Mouse (Mus musculus): ENCODE results near the gene Cmss1.
A peak's percentile ranks its signal among the peaks of the same experiment; 100 is the strongest.

The Cmss1 gene

DNA sequence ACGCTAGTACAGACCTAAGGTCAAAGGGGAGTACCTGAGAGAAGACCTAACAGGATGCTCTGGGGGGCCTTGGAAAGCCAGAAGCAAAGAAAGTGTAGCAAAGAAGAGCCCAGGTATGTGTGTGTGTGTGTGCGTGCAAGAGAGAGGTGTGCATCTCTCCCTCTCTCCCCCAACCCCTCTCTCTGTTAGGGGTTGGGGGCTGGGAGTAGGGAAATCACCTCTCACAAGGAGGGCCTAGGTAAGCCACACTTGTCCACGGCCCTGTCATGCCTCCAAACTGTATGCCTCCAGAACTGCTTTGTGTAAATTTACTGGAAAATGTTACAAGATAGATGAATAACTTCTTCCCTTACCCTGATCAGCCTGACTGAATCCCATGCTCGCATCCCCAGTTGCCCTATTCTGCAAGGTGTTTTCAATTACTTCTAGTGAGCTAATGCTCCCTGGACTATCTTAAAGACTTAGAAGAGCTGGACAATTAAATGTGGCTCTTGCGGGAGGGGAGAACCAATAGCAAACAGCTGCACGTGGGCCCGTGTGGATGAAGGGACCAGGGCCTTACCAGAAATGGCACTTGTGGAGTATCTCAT is 231.3 kb downstream of the Cmss1 start:
- no peak for DNase-seq

DNA sequence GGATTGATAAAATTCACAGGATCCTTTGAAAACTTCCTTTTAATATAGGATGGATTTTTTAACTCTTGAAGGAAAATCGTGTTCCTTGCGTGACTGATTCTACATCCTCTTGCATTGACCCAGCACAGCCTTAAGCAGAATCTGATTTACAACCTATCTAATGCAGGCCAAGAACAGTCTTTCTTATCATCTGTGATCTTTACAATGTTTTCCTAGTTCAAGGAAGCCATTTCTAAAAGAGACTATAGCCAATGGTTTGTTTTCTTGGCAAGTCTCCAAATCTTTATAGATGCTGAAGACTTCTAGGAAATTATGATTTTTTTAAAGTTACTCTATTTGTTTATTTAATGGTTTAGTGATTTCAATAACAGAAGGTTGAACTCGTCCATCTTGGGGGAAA is 234.5 kb downstream of the Cmss1 start:
- no peak for DNase-seq

DNA sequence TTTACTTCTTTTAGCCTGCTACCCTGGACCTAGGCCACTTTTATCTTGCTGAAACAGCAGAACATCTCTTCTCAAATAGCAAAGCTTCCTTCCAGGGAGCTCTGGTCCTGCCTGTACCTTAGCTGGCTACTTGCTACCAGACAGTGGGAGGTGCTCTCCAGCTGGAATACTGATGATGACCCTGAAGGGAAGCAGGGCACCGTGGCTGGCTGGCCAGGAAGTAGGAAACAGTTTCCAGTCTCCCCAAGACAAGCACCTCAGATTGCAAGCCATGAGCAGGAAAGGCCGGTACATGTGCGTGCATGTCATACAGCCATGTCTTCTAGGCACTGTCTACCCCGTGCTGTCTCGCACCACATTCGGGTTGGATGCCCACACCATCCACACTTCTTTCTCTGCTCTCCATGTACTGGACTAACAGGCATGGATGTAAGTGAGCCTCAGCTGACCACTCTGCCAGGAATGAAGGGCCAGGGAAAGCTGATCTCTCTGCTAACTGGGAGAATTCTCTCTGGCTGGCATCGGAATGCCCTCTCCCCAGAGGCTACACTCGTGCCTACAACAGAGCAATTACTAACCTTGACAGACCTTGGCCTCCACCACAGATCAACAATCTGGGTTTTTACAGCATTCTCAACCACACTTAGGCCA is 236.7 kb downstream of the Cmss1 start:
- DNase-seq, result no peak

DNA sequence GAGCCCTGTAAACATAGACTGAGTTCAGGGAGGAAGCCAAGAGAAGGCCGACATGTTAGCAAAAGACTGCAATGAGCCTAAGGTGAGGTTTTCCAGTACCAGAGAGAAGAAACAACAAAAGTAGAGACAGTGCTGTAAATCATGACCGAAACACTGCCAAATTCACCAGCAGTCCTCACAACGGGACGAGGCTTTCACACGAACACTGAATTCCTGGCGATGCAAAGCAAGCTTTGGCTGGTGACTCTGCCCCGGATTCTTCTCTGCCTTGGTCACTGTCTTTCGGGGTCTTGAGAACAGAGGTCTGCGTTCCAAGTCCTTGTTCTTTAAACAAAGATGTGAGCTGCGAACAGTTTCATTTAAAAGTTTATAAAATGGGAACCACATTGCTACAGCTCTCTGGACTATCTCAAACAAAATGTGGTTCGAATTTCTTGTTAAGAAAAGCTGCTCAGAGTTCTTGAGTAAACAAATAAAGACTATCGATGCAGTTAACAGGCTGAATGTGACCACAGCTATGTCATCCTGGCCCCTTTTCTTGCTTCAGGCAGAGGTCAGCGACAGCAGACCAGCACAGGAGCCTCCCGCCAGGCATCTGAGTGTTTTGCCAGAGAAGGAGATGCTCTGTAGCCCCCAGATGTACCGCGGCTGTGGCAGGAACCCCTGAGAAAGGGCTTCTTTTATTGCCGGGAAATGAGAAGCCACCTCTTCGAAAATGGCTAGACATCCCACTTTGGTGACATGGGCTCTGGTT is 239.5 kb downstream of the Cmss1 start:
- DNase-seq, result no peak

DNA sequence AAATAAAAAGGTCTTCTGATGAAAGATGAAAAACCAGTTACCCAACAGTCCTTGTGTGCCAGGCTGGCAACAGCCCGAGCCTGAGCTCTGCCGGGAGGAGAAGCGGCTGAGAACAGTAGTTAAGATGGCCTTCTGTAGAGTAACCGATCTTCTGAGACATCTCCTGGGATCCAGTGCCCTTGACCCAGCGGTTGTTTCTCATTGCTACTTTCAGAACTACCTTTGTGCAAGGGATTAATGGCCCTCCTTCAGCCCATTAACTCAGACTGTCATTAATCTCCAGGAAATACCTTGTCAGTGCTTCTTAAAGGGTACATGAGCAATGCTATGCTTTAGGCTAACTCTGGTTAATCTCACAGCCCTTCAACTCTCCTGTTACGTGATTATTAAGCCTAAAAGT is 240.5 kb downstream of the Cmss1 start:
- DNase-seq, result no peak

DNA sequence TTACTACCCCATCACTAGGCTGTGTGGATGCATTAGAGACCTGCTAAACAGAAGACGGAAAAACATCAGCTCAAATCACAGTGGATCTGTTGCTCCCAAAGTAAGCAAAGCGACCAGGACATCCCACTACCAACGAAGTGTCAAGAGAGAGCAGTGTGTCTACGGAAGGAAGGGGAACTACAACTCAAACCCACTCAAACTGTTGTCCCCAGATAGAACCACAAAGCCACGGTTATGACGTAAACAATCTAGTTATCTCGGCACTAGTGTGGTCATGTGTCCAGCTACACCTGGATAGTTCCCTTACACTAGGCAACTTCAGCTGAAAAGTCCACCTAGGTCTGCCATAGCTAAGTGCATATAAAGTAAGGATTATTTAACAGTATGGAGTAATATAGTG is 242.2 kb downstream of the Cmss1 start:
- no peak for DNase-seq

DNA sequence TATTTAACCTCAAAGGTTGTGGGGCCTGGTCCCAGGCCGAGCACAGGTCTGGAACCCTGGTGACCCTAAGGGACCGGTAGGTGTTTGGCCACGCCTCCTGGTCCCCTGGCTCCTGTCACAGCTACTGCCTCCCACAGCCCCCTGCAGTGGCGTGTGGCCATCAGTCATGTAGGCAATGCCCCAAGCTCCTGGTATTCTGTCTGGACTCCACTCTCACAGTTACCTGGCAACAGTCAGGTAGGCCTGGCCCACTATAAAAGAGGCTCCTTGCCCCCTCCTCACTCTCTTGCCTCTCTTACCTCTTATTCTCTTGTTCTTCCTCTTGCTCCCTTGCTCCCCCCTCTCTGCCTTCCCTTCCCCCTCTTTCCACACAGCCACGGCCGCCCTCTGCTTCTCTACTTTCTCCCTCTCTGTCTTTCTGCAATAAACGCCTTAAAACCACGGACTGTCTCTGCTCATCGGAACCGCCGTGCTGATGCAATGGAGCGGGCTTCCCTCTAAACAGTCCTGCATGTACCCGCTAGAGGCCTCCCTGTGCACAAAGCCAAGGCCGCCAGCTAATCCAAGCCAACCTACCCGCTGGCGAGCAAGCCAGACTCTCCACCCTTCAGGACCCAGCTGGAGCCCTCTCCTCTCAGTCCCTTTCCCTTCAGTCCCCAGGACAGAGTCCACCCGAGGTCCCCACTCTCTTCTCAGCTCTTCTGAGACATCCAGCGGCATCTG is 243.8 kb downstream of the Cmss1 start:
- DNase-seq, result peak; percentile 52 to 56

DNA sequence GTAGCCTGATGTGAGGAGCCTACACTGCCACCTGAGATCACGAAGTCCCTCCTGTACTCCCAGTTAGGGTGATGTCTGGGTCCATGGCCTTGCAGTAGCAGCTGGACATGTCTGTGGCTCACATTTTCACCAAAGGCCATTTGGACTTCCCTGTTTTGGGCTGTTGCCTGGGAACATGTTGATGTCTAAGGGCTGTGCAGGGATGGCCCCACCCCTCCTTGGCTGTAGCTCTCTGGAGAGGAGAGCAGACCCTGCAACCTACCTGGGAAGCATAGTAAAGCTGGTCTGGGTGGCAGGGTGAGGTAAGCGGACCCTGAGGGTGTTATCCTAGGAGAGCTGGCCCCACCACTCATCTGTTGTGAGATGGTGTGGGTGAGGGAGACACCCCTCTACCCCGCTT is 245.9 kb downstream of the Cmss1 start:
- no peak for DNase-seq

DNA sequence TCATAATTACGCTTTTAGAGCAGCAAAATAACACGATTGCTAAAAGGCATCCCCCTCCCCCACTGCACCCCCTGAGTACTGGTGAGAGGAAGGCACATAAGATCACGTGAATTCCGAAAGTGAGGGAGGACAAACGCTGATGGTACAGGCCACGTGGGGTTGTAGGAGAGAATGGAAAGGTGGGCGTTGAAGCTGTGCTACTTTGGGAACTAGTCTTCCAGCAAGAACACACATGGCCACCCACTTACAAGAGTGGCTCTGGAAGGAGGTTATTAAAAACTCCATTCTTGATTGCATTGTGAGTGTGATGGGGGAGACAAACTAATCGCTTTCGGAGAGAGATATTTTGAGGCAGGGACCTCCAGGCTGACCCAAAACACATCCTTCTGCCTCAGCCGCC is 247.4 kb downstream of the Cmss1 start:
- DNase-seq, result no peak

DNA sequence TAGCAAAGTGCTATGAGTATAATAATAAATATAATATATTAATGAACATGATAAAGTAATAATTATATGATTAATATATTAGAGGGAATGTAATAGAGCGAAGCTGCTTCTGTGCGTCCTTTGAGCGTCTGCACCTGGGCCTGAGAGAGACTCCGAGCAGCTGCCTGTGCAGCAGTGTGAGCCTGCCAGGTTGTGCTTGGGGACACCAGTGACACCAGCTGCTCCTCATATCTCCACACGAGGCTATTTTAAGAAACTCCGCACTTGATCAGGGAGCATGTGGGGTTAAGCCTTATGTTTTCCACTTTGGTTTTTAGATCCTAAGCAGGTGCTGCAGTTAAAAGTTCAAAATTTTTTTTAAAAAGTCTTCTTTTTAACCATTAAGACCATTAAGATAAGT is 249.7 kb downstream of the Cmss1 start:
- DNase-seq, result no peak

DNA sequence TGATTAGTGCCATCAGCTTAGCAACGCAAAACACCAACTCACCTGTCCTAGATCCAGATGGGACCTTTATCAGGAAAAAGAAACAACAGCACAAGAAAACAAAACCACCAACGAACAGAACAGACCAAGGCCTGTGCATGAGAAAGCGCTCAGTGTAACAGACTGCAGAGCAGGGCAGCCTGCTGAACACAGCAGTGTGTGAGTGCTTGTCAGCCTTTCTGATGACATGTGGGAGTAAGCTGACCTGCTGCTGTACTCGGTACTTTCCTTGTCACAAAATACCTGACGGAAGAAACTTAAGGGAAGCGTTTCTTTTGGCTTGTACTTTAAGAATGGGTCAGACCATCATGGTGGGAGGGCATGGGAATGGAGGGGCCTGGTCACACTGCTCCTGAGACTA is 250.2 kb downstream of the Cmss1 start:
- DNase-seq, result no peak

DNA sequence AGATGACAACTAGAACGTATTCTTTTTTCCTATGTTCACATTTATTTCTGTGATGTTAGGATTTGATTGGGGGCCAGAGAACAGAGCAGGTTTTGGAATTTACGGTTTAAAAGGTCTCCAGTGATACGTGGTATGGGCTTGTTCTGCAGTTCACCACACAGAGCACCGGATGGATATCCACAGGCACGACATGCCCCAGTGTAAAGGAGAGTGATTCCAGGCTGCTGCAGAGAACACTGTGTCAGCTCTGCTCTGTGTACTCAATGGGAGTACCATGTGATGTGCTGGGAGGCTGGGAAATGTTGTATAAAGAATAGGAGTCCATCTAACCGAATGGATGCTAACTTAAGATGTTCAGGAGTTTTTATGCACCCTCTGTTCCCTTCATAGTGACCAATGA is 252.7 kb downstream of the Cmss1 start:
- no peak for DNase-seq

DNA sequence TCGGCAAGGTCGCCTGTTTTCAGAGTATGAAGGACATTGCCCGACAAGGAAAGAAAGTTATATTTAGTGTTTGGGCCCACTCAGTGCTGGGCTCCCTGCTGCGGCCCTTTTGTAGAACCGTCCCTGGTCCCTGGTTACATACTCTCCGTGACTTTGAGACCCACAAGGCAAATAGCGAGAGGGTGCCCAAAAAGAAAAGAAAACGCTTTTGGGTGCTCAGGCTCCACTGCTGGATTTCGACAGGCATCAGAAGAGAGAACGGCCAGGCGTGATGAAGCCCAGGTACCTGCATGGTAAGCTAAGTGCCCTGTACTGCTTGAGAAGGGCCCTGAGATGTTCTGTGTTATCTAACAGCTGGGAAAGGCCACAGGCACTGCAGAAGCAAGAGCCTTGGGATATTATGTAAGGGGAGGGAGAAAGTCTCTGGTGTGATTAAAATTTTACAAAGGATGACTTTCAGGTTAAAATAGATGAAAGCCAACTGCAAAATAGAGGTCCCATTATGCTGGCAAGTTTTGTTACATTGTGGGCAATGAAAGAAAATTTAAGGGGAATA is 253.4 kb downstream of the Cmss1 start:
- no peak for DNase-seq

DNA sequence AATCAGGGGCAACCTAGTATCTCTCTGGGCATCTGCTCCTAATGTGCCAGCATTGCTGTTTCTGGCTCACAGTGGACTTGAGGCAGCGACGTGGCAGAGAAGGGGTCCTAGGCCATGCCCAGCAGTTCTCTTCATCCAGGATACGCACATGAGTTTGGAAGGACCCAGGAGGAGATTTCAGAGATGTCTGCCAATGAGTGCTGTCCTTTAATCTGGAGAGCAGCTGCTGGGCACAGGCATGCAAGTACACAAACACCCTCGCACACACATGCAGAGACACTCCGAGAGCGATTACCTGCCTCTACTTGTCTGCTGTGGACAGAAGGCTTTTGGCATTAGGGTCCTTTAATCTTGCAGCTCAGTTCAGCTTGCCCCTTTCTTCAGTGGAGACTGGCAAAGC is 253.9 kb downstream of the Cmss1 start, which contains the start of gene Filip1l:
TSS of gene Filip1l (plus strand) at position 343 of the 400 bp plus-strand sequence.
- no peak for DNase-seq

DNA sequence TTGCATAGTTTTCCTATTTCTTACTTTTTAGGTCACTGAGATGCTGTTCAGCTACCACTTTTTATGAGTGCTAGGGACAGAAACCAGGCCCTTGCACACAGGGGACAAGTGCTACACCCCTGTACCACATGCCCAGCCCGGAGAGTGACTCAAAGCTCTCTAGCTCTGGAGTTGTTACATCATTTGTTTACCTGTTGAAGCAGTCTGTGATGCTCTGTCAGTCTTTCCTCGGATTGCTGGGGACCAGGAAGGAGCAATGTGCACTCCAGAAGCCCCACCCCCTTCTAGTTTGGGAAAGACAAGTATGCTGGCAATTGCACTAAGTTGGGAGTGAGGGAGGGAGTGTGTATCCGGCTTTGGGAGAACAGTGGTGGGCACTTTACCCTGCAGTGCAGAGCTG is 257.0 kb downstream of the Cmss1 start:
- DNase-seq, result no peak

DNA sequence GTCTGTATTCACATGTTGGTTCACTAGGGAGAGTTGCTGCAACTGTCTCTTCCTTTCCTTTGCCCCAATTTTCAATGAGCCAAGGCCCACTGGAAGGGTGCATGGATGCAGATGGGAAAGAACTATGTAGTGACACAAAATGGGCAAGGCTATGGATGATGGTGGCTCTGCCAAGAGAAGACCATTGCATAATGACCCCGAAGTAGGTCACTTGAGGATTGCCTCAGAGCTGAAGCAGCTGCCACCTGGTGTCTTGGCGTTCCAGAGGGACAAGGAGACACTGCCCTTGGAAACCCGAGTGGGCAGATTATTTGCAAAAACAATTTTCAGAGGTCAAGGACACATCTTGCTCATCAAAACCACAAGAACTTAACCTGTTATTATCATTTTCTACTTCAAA is 257.6 kb downstream of the Cmss1 start:
- DNase-seq, result peak; percentile 10 to 23

DNA sequence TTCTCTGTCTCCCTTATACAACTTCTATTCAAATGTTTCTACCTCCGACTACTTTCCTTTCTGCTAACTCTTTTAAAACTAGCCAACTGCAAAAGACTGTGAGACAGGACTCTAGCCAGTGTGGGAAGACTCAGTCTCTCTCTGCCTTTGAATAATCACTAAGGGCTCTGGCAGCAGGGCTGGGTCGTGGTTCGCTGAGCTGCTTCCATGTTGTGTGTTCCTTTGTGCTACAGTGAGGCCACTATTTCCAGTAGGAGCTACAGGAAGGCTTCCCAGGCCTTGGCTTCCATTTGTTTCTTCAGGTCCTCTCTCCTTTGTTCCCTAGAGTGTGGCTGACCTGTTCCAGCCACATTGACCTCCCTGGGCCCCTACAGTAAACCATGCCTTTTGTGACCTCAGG is 260.4 kb downstream of the Cmss1 start:
- no peak for DNase-seq

DNA sequence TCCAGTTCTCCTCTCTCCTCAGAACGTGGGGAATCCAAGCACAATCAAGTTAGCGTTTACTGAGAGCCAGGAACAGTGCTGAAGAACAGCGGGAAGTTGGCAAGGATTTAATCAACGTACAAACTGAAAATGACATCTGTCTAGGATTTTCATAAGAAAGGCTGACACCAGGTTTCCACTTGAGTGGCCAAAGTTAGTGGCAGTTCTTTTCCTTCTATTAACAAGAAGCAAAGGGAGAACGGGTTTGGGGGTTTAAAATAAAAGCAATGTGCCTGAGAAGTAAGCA is 266.1 kb downstream of the Cmss1 start:
- DNase-seq, result no peak

DNA sequence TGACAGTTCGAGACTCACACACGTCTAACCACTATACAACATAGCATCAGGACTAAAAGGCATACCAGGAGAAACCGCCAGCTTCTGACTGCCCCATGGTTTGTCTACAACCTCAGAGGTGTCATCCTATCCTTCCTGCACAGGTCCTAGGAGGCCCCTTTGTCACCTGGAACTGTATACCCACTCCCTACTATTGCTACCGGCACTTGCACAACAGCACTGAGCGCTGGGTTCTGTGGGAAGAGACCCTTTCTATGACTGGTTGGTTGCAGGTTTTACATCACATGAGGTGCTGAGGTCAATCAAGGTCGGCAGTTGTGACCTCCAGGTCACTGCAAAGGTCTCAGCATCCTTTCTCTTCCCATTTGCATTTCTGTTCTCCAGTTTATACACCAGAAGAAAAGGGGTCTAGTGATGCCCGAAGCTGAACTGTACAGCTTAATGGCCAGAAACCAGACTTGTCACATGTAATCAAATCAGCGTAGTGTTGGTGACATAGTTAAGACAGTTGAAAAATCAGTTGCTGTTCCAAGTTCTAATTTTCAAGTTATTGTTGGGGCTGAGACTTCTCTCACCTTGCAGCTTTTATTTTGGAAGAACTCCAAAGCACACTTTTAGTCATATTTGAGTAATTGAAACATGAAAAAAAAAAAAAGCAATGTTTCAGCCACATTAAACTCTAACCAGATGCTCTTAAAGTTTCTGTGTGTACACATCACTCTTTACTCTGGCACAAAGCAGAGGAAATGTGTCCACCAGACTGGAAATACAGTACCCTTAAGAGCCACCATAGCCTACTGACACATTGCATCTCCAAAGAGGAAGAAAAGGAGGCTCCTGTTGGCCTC is 266.7 kb downstream of the Cmss1 start:
- no peak for DNase-seq

DNA sequence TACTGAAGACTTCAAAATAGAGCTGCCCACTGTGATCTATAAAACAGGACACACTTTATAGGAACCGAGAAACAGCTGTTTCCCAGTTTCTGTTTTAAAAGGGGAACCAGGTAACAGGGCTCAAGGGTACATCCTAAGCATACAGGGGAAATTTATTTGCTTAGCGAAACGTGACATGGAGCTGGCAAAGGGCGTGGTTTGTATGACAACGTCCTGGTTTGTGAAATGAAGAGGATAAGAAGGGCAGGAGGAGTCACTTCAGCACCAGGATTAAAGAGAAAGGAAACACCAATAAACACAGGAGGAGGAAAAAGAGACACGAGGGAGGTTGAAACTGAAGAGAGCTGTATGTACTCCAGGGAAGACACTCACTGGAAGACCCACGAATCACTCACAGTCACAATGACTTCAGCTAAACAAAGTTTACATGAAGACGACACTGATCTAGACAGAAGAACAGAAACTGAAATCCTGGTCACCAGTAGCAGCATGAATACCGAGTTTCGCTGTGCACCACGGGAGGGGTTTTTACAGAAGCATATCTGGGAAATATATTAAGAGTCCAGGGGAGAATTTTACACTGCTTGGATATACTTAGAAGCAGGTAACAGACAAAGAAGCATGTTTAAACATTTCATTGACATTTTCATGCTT is 269.8 kb downstream of the Cmss1 start:
- no peak for DNase-seq

DNA sequence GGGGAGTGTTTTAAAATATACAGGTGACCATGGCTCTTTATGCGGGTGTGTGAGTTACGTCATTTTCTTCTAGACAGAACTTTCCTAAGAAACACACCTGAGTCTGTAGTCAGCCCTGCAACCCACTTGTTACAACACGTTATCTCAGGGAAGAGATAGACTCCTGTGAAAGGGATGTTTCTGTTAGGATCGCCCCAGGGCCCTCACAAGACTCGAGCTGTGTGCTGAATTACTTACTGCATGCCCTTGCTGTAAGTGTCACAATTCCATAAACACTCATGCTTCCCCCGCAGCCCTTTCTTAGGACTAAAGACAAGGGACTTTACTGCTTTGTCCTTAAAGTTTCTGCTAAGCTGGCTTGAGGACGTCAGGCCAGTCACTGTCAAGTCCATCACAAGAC is 274.4 kb downstream of the Cmss1 start:
- no peak for DNase-seq

DNA sequence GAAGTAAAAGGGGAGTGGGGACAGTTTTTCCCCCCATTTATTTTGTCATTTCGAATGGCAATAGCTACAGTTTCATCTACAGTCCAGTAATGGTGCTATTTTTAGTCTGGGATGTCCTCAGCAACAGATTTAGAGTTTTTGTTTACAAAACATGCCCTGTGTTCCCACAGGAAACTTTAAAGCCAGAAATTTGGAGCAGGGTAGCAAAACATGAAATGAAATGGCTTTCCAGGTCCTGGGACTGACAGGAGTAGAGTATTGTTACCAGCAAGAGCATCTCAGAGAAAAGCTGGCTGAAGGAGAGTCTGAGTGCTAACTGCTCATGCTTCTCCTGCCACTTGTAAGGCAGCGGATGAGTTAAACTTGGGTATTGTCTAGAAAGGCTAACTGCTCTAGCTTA is 276.6 kb downstream of the Cmss1 start:
- DNase-seq, result no peak
